Mouse (Mus musculus) layer of hippocampus, postnatal 10 days (tissue): ENCODE measurements around the gene Hist1h2bh. TPM values are rescaled to one million over a fixed set of nuclear protein-coding genes. Genes with fewer than 3 reads are reported as not detected.
"Not testable (repeated sequence)": the region's sequence is repeated elsewhere in the genome, so short reads cannot be mapped to it uniquely, and the experiment has no call there.

ENCODE experiments used
- DNase-seq, 2 experiments: peaks; one replicate each; pipeline ENCODE4 v3.0.0; 2021; ENCODE audit warnings: low spot score in 2 of 2
- long read RNA-seq: library from polyadenylated mRNA; stranded (forward); transcript quantifications from one replicate; pipeline ENCODE4 v2.0.0, GENCODE M21; 2023
- total RNA-seq, 2 experiments: library from RNA; stranded (reverse); gene quantifications; 2 replicates each; pipeline ENCODE4 v1.2.3; 2021

Hist1h2bh gene
- total RNA-seq: 1 to 10 TPM; 5.1 TPM
- long read RNA-seq: 0 reads

GRCm38 (mm10) chr13:23542999-23543607, at the start of gene Hist1h2bh:
Gene Hist1h2bh, minus strand, starts transcription at chr13:23543392.
- DNase-seq: peak; percentile 41 to 54

DNA sequence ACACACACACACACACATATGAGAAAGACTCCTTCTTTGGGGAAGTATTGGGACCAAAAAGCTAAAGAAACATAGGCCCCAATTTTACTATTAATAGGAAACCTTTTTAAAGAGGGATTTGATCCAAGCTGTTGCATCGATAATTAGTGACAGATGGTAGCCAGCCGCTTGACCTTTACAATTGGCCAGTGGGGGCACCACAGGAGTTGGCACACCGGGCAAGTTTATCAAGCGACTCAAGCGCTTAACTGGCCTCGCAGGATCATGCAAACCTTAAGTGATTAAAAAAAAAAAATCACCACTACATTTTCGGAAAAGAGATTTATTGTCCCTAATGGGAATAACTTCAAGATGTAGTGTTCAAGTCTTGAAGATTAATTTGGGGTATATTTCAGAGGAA, 49.4 kb upstream of the Hist1h2bh start:
- no peak for DNase-seq

DNA sequence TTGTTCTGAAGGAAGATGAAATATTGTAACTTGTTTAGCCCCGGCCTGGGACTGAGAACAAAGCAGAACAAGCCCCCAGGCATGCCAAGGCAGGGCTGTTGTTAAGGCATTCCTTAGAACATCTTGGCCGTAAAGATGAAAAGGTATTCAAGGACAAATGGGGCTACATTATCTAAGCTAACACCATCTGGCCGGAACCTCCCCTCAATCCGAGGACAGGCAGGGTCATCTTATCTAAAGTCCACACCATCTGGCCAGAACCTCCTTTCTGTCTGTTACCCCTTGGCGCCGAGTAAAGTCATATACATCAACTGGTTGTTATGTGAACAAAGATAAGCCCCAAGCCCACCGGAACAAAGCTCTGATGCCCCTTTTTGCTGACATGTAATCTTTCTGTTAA, 48.7 kb upstream of the Hist1h2bh start:
- DNase-seq: not testable (repeated sequence)

DNA sequence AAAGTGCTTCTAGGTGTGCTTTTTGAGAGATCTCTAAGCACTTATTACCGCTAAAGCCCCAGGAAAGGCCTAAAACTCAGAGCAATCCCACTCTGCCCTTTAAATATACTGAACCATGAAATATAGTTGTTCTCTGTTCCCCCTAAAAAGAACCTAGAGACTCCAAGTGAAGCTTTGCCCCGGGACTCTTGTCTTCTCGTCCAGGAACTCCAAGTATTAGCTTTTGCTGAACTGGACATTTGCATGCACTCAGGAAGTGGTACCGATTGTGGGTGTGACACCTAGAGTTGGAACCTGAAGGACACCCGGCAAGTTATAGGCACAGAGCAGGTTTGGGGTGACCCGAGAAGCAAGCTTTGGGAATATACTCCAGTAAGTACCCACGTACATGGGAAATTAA, 48.0 kb upstream of the Hist1h2bh start:
- DNase-seq: no peak

DNA sequence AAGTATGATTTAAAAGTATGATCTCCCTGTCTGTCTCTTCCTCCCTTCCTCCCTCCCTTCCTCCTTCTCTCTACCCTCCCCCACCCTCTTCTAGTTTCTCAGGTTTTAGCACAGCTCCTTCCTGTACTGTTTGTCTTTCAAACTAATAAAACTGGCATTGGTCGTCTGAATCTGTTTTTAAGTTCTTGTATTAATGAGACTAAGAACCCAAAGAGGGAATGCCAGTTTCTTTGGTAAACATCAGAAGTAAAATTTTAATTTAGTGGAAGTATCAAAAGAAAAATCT, 43.7 kb upstream of the Hist1h2bh start:
- no peak for DNase-seq

DNA sequence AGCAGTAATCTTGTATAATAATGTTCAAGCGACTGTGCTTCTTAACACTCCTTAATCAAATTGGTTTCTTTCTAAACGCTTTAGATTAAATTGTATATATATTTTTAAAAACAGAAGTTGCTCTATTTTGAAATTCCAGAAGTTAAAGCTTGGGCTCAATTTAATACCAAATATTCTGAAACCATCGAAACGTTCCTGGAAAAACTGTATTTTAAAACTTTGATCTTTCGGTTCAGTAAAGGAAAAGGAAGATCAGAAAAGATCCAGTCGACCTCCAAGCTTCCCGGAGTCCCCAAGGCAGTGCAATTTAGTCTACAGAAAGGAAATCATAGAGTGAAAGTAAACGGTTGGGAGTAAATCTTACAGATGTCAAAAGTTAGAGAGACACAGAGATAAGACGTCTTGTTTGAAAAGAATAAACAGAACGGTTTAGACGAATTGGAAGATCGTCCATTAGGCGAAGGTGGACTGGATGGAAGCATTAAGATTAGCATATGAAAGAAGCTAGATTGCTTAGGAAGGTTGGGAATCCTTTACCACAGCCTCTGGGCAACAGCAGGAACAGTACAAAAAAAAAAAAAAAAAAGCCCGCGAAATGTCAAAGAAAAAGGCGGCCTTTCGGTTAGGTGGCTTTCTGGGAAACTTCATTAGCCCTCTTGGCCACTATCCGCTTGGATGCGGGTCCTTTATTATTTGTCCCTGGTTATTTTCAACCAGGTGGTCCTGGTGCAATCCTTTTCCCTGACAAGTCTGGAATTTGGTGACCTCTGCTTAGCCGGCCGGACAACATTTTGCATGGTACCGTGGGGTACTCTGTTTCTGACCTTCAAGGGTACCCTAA, 43.1 kb upstream of the Hist1h2bh start:
- DNase-seq: no peak

DNA sequence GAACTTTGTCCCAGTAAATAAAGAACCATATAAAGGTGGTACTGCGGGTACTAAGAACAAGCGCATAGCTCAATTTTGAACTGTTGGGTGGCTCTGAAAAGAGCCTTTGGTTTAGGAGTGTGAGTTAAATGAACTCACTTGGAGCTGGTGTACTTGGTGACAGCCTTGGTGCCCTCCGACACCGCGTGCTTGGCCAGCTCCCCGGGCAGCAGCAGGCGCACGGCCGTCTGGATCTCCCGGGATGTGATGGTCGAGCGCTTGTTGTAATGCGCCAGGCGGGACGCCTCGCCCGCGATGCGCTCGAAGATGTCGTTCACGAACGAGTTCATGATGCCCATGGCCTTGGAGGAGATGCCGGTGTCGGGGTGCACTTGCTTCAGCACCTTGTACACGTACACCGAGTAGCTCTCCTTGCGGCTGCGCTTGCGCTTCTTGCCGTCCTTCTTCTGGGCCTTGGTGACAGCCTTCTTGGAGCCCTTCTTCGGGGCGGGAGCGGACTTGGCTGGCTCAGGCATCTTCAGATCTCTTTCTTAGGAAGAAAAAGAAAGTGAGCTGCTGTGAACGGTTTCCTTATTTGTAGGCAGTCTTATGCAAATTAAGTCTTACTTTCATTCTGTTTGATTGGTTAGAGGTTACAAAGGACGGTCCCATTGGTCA, 42.4 kb upstream of the Hist1h2bh start:
- peak; percentile 56 to 70 for DNase-seq

GRCm38 (mm10) chr13:23585029-23585441, 41.8 kb upstream of the Hist1h2bh start:
- peak; percentile 67 to 70 for DNase-seq

GRCm38 (mm10) chr13:23584331-23584730, 41.1 kb upstream of the Hist1h2bh start:
- no peak for DNase-seq

GRCm38 (mm10) chr13:23583387-23584068, 40.3 kb upstream of the Hist1h2bh start:
- DNase-seq: no peak

DNA sequence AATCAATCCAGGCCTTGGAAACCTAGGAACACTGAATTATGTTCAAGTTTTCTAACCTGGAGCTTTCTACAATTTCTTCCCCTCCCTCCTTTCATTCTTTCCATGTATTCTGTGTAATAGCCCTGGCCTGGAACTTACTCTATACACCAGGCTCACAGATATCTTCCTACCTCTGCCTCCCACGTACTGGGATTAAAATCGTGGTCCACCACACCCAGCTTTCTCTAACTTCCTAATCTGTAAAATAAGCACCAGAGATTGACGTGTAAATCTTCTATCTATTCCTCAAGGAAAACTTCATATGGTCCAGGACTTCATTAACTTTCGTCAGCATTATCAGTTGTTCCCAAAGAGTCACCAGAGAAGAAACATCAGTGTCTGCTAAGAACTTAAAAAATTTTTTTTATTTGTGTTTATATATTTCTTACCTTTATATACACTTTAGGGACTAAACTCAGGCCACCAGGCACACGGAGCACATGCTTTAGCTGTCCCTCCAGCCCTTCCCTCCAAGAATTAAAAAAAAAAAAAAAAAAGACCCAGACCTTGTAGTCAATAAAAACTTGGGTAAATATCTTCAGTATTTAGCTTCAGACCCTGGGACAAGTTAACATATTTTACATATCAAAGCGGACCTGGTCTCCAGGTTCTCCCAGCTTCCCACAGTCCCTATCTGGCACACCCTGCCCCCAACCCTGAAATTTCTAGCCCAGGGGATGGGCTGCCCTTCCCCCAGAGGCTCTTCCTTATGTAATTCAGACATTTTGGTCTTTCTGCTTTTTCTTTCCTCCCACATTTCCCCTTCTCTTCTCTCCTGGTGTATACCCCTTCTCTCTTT, 39.2 kb upstream of the Hist1h2bh start:
- DNase-seq: no peak

- peak; percentile 97 to 98 for DNase-seq
These were observed 38.4 kb upstream of the Hist1h2bh start, which contains the start of gene Hist1h4d for GRCm38 (mm10) chr13:23581408-23582218. Gene Hist1h4d, plus strand, starts transcription at chr13:23581598.

- no peak for DNase-seq
These were observed 34.6 kb upstream of the Hist1h2bh start for GRCm38 (mm10) chr13:23577835-23578234.

DNA sequence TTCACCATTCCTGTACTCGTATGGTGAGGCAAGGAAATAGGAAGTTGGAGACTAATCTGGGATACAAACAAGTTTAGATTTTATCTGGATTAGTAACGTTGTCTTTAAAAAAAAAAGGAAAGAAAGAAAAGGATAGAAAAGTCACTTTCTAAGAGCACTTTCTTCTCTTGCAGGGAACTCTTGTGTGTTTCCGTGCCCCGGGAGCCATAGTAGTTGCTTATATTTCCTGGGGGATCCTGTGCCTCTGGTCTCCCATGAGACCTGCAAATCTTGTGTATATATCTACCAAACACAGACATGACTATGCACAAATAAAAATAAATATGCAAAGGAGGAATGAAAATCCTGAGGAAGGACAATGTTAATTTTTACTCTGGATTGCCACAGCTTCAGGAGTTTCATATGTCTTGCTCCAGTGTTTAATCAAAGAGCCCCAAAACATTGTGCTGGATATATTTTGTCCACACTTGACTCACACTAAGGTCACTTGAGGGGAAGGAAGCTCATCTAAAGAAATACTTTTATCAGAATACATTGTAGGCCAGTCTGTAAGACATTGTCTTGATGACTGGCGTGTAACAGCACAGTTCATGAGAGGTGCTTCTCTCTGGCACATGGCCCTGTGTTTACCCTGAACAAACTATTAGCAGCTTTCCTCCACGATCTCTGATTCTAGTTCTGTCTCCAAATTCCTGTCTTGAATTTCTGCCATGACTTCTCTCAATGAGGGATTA, 33.9 kb upstream of the Hist1h2bh start:
- no peak for DNase-seq

DNA sequence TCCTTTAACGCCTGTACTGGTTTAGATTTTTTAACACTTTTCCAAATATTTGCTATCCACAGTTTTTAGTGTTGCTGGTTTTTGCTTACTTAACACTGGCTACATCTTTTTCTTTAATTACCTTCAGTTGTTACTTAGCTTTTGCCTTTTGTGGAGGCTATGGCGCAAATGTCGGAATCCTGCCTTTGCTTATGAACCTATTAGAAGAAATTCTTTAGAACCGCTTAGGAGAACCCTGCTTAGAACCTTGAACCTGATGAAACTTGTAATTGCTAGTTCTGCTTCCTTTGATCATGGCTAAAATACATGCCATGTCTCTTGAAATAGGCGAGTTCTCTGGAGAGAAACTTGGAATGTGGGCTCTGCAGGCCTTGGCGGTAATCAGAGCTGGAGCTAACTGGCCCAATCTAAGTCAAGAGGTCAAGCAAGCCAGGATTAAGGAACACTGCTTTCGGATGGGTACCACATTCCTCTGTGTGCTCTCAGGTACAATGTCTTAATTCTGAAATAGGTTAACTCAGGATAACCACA, 33.2 kb upstream of the Hist1h2bh start:
- DNase-seq: no peak

- DNase-seq: not testable (repeated sequence)
These were observed 32.7 kb upstream of the Hist1h2bh start for GRCm38 (mm10) chr13:23575864-23576313.

GRCm38 (mm10) chr13:23575271-23575851, 32.2 kb upstream of the Hist1h2bh start, which contains the start of gene Hist1h3d:
Gene Hist1h3d, plus strand, starts transcription at chr13:23575763.
- peak; percentile 36 to 55 for DNase-seq

- DNase-seq: not testable (repeated sequence)
These were observed 31.5 kb upstream of the Hist1h2bh start for GRCm38 (mm10) chr13:23574546-23575170.
